Mouse (Mus musculus): ENCODE measurements around the gene Clec16a.

The Clec16a gene

DNA sequence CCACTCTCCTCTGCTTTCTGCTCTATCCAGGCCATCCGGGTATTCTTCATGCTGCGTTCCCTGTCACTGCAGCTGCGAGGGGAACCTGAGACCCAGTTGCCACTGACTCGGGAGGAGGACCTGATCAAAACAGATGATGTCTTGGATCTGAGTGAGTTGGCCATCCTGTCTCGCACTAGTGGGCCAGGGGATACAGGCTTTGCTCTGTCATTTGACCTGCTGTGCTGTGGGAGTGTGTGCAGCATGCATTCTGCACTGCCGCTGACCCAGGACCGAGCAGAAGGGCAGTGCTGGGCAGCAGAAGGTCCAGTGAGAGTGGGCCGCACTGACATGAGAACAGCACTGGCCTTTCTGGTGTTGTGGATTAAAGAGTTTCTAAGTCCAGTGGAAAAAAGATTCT lies 99.6 kb downstream of the Clec16a start:
- DNase-seq (ENCODE audit: low spot score), result no peak

DNA sequence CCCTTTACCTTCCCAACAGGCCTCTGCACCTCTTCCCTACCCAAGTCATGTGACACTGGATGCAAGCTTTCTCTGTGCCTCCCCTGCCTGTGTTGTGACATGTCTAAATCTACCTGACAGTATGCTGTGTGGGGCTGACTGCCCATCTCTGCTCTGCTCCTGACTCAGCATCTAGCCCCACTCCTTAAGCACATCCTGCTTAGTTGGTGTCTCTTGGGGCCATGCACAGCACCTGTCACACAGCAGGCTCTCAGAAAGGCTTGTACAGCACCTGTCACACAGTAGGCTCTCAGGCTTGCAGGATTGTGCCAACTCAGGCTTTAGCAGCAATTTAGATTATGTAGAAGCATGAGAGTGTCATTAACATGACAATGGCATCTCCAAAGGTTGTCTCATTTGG lies 106.7 kb downstream of the Clec16a start:
- no peak for DNase-seq (ENCODE audit: low spot score)

DNA sequence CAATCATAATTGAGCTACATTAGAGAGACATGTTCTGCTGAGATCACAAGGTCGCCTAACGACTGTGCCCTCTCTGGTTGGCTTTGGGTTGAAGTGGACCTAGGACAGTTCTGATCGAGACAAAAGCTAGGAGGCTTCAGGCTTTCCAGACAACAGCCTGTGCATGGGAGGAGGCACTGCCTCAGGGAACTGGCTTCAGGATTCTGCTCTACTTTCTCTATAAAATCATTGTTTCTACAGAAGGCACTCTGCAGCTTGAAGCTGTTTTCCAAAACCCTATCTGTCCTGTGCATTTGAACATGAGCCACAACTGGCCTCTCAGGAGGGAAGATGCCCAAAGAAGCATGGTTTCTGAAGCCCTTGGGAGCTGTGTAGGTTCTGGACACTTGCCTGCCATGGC lies 107.8 kb downstream of the Clec16a start:
- no peak for DNase-seq (ENCODE audit: low spot score)

DNA sequence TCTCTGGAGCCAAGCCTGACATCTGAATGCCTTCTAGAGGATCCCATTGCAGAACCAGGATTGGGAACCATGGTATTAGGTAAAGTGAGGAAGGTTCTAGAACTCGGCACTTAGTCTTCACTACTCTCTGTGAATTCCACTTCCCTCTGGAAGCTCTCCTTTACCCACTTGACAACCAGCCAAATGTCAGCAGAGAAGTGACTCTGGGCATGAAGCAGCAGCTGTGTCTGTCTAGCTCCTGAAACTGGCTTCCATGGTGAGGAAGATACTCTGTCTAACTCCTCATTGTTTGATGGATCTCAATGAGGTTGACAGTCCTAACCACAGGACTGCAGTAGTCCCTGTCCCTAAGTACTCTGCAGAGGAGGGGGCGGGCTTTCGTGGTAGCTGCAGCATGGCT lies 110.1 kb downstream of the Clec16a start:
- DNase-seq (ENCODE audit: low spot score), result no peak

DNA sequence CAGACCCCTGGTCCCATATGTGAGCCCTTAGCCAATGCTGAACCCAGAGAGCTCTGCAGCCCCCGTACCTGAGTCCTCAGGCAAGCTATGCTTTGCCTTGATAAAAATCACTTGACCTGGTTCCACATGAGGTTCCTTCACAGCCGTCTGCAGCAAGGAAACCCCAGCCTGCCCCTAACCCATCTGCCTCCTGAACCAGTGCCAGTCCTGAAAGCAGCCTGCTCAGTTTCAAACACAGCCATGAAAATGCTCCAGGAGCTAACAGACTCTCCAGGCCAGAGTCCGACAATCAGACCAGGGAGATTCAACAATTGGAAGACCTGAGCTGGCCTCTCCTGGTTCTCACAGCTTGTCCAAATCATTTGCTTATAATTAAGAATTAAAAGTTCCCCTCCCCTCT lies 110.8 kb downstream of the Clec16a start:
- DNase-seq (ENCODE audit: low spot score), result no peak

DNA sequence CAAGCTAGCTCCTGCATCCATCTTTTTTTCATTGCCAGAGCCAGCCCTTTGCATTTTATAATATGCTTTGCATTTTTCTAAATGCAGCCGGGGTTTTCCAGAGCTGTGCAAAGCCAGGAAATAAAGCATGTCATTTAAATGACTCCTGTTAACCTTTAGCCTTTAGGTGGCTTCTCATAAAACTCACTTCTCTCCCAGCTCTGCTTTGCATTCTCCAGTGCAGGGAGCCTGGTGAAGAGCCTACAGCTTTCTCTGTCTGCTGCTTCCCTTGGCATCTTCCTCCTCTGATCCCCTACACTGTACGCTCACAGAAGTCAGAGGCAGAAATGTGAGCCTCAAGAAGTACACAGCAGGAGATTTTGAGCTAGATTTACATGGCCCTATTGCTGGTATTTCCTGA lies 111.3 kb downstream of the Clec16a start:
- no peak for DNase-seq (ENCODE audit: low spot score)

DNA sequence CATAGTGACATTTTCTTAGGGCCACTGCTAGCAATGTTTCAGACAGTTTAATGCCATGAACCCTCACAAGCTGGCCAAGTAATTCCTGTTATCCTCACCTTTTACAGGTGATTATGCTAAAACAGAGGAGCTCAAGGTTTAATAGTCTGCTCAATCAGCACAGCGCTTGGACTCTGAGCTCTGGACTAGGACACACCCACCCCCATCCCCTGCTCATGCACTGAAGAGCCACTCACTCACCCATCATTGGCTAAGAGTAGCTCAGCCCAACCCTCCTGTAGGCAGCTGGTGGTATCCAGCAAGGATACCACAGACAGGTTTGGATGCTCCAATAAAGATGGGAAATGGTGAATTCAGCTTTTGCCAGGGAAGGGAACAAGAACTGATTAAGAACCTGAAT lies 111.8 kb downstream of the Clec16a start:
- no peak for DNase-seq (ENCODE audit: low spot score)

DNA sequence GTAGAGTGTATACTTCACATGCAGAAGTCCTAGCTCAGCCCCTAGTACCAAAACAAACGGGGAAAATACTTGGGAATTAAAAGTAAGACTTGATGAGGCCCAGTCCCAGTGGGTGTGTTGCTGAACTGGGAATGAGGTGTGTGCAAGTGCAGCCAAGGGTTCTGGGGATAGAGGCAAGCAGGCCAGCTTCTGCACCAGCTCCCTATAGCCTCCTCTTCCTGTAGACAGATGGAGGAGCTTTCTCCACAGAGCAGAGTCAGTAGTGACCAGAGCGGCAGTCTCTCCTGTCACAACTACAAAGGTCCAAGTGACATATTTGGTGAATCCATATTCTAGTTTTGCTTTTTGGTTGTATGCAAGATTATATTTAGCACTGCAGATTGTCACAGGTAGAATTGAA lies 114.1 kb downstream of the Clec16a start:
- no peak for DNase-seq (ENCODE audit: low spot score)

DNA sequence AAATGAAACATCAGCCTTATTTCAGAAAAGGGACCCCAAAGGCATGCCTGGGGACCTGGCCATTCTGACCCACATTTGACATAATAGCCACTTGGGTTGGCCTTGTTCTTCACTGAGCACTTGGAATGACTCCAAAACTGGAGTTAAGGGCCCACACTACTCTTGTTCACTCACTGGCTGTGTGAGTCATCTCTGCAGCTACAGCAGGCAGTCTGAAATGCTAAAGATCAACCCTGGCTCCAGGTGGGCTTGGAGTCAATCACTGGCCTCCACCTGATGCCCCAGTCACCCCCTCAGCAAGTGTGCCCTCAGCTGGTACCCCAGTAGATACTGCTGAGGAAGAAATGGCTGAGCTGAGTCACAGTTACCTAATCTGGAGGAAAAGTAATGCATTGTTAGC lies 115.4 kb downstream of the Clec16a start:
- no peak for DNase-seq (ENCODE audit: low spot score)

DNA sequence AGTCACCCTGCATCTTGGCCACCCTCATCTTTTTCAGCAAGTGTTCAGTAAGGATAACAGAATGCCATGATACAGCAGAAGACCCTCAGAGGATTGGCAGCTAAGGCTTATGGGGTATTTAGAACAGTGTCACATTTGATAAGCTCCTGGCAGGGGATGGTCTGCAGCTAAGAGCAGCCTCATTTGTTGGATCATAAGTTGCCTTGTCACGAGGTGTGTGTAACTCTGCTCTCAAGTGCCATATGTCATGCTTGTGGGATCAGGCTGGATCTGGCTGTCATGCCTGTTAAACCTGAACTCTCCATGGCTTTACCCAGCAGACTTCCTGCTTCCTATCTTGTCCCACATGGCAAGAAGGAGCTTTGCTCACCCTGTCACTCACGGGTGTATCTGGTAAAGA lies 116.2 kb downstream of the Clec16a start:
- no peak for DNase-seq (ENCODE audit: low spot score)

DNA sequence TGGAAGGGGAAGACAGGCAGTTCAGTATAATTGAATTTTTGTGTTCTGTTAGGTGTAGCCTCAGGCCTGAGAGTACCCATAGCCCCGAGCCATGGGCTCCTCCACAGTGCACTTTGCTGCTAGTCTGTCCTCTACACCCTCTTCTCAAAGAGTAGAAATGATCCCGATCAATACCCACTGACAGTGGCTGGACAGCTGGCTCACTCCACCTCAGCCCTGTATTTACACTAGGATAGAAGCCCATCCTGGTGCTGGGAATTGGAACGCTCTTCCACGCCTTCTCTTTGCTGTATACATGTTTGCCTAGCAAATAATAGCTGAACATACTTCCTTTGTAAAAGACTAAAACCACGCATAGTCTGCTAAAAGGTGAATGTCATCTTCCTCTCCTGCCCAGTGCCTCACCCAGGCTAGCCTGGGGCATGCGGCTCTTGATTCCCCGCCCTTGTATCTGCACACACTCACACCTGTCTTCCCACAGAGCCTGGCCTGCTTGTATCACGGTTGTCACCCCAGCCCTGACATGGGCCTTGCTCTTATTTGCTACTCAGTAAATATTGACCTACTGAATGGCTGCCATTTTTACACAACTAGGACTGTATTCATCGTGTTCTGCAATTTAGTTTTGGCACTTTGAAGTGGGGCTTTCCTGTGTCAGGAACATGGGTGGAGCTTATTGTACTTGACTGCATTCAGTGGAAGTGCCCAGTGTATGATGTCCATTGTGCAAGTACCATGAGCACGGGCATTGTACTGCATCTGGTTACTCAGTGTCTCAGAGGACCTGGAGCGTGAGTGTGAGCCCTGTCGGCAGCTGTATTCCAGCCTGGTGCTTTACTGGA lies 119.0 kb downstream of the Clec16a start:
- no peak for DNase-seq (ENCODE audit: low spot score)

DNA sequence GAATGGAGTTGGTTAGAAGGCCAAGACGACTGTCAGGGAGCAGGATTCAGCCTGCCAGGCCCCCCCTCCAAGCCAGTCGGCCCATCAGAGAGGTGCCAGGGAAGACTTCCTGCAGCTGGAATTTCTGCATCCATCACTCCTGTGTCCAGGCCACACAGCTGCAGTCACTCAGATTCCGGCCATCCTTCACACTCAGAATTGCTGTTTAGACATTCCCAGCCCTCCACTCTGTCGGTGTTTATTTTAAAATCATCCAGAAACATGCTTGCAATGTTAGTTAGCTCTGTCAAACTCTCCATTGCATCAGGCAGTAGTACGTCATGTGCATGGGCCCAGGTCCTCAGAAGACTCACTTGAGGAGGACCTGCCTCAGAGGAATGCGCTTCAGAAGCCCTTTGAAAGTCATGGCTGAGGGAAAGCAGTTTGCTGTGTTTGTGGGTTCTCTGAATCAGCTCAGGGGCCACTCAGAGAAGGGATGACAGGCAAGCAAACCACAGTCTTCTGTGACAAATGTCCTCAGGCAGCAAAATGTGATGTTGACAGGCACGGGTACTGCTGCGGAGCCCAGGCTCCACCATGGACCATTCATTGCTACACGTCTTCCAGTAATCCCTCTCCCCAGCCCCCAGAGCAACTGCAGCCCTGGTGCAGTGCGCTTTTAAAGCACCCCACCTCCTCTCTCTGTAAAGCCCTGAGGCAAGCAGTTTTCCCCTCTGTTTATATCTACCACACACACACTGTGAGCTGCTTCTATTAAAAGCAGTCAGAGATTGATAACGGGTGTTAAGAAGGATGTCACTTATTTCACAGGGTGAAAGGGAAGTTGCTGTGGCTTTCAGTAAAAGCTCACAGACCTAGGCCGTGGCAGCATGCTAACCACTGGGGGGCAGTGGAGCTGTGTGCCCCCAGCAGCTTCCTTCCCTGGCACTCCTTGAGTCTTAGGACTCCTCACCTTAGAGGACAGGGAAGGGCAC lies 120.1 kb downstream of the Clec16a start:
- DNase-seq (ENCODE audit: low spot score), result no peak

DNA sequence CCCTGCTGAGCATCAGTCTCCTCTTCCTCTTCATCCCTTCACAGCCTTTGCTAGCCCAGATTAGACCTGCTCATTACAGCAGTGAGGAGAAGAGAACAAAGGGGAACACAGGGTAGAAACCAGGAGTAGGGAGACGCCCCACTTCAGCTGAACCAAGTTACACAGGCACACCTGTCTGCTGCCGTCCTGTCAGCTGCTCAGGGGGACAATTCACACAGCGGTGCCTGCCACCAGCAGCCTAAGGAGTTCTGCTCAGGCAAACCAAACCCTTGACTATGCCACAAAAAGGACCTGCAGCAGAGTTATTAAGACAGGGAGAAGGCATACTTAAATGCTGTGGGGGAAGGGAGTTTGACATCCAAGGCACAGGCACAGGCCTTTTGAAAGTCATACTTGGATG lies 121.6 kb downstream of the Clec16a start:
- DNase-seq (ENCODE audit: low spot score), result no peak

DNA sequence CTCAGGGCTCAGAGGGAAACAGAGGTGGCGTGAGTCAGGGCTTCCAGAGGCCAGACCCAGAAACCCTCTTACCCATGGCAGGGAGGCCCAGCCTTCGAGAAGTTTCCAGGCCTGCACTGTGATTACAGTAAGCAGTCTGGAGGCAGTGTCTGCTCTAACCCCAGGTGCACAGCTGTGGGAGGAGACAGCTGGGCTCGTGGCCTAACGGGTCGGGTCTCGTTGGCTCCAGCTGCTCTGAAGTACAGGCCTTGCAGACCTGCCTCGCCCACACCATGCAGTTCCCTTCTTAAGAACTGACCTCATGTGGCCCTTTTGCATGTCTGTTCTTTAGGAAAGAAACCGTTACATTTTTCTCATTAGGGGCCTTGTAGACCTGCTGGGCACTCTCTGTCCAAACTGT lies 123.3 kb downstream of the Clec16a start:
- DNase-seq (ENCODE audit: low spot score), result no peak

DNA sequence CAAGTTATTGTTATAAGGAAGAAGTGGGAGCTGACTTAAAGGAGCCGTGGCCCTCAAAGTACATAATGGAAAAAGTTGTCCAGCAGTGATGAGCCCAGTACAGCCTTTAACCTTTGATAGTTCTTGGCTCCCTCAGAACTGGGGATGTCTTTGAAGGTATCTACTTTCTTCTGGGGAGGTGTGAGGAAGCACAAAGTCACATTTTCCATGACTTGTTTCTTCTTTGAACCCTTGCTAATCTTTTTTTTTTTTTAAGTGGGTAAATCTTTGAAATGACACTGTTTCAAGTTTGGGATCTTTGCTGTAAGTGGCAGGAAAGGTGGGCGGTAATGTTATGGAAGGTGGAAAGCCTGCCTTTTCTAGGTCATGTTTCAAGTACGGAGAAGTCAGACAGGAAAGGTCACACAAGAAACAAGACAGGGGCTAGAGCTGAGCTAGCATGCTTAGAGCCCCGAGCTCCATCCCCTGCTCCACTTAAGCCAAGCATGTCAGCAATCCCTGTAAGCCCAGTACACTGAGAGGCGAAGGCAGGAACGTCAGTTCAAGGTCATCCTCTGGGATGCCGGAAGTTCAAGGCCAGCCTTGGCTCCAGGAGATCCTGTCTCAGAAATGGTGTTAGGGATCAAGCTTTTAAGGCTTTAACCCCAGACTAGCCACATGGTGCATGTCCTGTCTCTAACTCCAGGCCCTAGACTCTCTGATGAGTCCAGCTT lies 124.0 kb downstream of the Clec16a start:
- no peak for DNase-seq (ENCODE audit: low spot score)

DNA sequence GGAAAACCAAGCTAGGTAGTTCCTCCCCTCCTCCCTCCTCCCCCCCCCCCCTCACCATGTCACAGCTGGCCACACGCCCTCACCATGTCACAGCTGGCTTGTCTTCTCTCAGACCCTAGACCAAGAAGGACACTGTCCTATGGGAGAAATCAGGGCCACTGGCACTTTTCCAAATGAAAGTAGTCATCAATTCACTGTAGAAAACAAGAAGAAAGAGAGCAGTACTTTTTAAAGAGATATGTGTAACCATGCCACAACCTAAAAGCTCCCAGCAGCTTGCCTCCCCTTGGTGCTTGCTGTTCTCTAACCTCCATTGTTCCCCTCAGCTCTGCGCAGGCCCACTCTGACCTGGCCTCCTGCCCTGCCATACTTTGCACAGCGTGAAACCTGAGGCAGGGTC lies 124.8 kb downstream of the Clec16a start:
- no peak for DNase-seq (ENCODE audit: low spot score)

DNA sequence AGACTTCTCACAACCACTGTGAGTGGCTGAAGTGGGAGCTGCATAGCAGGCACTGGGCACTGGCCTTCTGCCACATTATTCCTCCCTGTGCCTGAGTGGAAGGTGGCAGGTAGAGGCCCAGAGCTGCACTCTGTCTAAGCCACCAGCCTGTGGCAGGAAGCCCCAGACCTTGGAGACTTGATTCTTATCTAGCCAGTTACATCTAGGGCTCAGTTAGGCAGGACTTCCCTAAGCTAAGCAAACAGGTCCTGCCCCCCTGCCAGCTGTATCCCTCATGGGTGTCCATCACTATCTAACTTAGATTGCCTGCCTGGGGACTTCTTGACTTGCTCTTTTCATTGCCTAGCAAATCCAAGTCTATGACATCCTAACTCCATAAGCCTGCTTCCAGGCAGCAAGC lies 127.4 kb downstream of the Clec16a start:
- no peak for DNase-seq (ENCODE audit: low spot score)

DNA sequence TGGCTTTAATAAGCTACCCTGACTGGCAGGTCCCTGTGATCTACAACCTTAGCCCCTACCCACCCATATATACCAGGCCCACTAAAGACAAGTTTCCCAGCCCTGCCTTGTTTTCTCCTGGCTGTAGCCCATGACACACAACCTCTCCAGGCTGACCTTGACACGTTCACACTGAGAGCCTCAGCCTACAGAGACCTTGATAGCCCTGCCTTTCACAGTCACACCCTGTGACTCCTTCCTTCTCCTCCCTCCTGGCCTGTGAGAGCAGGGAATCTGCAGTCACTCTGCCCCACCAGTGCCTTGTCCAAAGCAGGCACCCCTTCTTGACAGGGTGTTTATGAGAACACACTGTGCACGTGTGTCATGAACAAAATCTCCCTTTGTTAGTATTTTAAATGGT lies 128.9 kb downstream of the Clec16a start:
- DNase-seq (ENCODE audit: low spot score), result no peak

DNA sequence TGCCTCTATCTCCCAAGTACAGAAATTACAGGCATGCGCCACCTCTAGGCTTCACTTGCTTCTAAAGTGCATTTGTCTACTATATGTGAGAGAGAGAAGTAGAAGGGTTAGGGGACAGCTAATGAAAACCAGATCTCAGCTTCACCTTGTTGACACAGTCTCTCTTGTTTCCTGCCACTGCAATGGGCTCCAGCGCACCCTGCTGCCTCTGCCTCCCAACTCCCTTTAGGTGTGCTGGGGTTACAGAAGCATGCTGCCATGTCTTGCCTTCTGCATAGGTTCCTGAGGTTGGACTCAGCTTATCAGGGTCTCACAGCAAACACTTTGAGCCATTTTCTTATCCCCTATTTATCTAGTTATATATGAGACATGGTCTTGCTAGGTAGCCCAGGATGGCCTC lies 129.8 kb downstream of the Clec16a start:
- DNase-seq (ENCODE audit: low spot score), result no peak

DNA sequence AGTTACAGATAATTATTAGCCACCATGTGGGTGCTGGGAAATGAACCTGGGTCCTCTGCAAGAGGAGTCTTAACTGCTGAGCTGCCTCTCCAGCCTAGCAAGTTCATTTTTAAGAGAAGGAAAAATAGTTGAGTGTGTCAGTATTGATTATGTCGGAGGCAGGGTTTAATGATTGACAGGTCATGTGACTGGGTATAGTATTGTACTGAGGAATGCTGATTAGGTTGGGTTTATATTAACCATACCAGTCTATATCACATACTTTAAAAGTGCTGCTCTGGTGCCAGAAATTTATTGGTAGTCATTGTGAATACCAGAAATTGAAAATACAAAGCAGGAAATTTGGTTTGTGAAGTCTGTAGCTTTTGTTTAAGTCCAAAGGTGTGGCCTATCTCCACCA lies 130.5 kb downstream of the Clec16a start:
- DNase-seq (ENCODE audit: low spot score), result no peak

DNA sequence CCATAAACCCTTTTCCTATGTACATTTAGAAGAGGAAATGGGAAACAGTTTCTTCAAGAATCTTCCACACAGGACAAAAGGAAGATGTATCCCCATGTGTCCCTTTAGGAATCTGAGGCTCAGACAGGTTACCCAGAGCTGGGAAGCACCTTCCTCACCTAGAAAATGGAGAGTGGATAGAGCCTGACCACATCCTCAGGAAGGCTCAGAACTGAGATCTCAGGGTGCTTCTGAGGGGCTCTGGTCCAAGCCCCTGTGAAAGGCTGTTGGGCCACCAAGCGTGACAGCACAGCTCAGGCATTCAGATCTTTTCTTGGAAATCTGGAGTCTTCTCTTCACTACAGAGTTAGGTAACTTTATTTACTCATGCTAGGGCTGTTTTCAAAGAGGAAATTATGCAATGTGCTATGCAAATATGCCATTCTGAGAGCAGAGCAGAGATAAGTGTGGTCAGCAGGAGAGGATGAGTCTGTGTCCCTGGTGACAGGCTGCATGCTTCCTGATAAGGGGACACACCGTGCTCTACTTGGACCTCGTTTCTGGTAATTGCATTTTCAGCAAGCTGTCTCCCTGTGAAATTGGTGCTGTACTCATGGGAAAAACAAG lies 131.4 kb downstream of the Clec16a start:
- DNase-seq (ENCODE audit: low spot score), result no peak

DNA sequence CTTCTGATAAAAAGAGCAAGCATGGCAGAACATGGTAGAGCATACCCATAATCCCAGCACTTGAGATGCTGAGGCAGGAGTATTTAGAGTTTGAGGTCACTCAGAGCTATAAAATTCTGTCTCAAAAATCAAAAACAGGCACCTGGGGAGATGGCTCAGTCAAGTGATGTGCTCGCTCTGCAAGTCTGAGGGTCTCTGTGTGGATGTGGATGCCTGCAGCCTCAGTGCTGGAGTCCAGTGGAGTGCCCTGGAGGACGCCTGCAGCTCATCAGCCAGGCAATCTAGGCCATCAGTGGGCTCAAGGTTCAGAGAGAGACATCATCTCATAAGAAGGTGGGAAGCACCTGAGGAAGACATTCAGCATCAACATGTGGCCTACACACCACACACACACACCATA lies 137.4 kb downstream of the Clec16a start:
- no peak for DNase-seq (ENCODE audit: low spot score)

Measured in ovary, postnatal 10 days (tissue).